ENCODE assay signal across 9 mouse cellular contexts in the genomic region with DNA sequence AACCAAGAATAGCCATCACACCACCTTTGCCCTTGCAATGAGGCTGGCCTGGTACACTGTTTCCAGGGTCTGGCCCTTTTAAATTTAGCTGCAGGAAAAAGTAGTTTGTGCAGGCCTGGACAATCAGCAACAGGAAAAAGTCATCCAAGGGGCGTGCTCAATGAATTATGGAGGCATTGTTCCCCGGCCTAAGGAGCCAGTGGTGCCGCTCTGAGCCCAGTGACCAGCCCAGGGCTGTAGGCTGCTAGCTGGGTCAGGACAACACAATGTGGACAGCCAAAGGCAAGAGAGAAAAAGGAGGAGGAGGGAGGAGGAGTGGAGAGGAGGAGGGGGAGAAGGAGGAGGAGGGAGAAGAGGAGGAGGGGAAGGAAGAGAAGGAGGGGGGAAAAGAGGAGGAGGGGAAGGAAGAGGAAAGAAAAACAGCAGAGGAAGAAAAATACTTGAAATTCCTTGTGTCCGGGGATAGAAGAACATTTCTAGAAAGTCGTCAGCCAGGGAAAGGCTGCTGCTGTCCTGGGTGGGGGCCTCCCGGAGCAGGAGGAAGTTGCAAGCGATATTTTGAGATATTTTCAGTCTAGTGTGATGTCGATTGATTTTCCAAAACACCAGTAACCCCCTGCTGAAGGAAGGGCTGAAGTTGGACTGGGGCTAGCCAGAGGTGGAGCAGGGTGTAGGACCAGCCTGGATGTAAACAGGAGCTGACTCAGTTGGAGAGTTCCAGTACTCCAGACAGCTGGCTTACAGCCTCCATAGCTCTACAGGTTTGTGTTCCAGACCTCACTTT. TPM values are rescaled to one million over a fixed set of nuclear protein-coding genes. Genes with fewer than 3 reads are reported as not detected.
DNase-seq lines count a peak whose midpoint lies in the region; ATAC-seq and TF ChIP-seq lines count a peak whose summit lies in the region.
"Had no signal": no experiment of that assay in that cellular context is flagged by ENCODE, and none has a peak within 500 bp of the region (broad histone marks: within the 10 kb centered on the region; RNA-seq: fewer than 3 reads in every experiment).

No protein-coding gene starts in this region.

- DNase-seq in adrenal gland, postnatal 36 days: peak; percentile 30 to 55
- peak; percentile 73 for DNase-seq in lung, embryonic 14.5 days
- DNase-seq in cerebellum, adult 8-10 months: no peak
- no peak for DNase-seq in cerebellum, postnatal 36 days
- DNase-seq in hindbrain, embryonic 14.5 days (ENCODE audit: low spot score): no peak

- 0 out of 2 replicates have a peak, but pooled peaks cover 9% of the 10 kb centered on the region for H3K4me1 ChIP-seq in embryonic facial prominence, embryonic 15.5 days
- H3K4me1 ChIP-seq in intestine, postnatal 0 days (replicated peaks; ENCODE audit: control insufficient read depth, insufficient read depth, low read length): no peaks in the 10 kb centered on the region
- H3K4me1 ChIP-seq in lung, embryonic 14.5 days (ENCODE audit: insufficient read depth): peaks cover 4% of the 10 kb centered on the region; the same call in 1 of the 2 replicates
- H3K4me1 ChIP-seq in forebrain, embryonic 15.5 days: no peaks in the 10 kb centered on the region
- peaks cover 10% of the 10 kb centered on the region; the same call in 1 of the 2 replicates for H3K4me1 ChIP-seq in hindbrain, embryonic 14.5 days (replicated peaks; ENCODE audit: control insufficient read depth, insufficient read depth, low read length)

- no peaks in the 10 kb centered on the region for H3K27me3 ChIP-seq in embryonic facial prominence, embryonic 15.5 days
- no peaks in the 10 kb centered on the region for H3K27me3 ChIP-seq in intestine, postnatal 0 days (replicated peaks; ENCODE audit: control insufficient read depth, insufficient read depth, low read length)
- H3K27me3 ChIP-seq in lung, embryonic 14.5 days (ENCODE audit: insufficient read depth, low read length): no peaks in the 10 kb centered on the region
- H3K27me3 ChIP-seq in forebrain, embryonic 15.5 days: no peaks in the 10 kb centered on the region
- H3K27me3 ChIP-seq in hindbrain, embryonic 14.5 days (ENCODE audit: control insufficient read depth, insufficient read depth, low read length): no peaks in the 10 kb centered on the region

- no peaks in the 10 kb centered on the region for H3K9me3 ChIP-seq in embryonic facial prominence, embryonic 15.5 days (replicated peaks)
- no peaks in the 10 kb centered on the region for H3K9me3 ChIP-seq in intestine, postnatal 0 days (ENCODE audit: control insufficient read depth)
- H3K9me3 ChIP-seq in lung, embryonic 14.5 days (ENCODE audit: low read depth, low read length): no peaks in the 10 kb centered on the region
- no peaks in the 10 kb centered on the region for H3K9me3 ChIP-seq in forebrain, embryonic 15.5 days
- H3K9me3 ChIP-seq in hindbrain, embryonic 14.5 days (ENCODE audit: control insufficient read depth, low read length): no peaks in the 10 kb centered on the region

- H3K36me3 ChIP-seq in embryonic facial prominence, embryonic 15.5 days: no peaks in the 10 kb centered on the region
- H3K36me3 ChIP-seq in intestine, postnatal 0 days (ENCODE audit: control insufficient read depth, insufficient read depth): no peaks in the 10 kb centered on the region
- no peaks in the 10 kb centered on the region for H3K36me3 ChIP-seq in lung, embryonic 14.5 days (ENCODE audit: insufficient read depth)
- no peaks in the 10 kb centered on the region for H3K36me3 ChIP-seq in forebrain, embryonic 15.5 days
- H3K36me3 ChIP-seq in hindbrain, embryonic 14.5 days (replicated peaks; ENCODE audit: control insufficient read depth, insufficient read depth): no peaks in the 10 kb centered on the region

- 25% methylated on average over 8 of the region's 8 CpGs for WGBS in embryonic facial prominence, embryonic 15.5 days
- WGBS in intestine, postnatal 0 days: 29% methylated on average over 8 of the region's 8 CpGs
- 13% methylated on average over 8 of the region's 8 CpGs for WGBS in lung, embryonic 14.5 days
- 66% methylated on average over 8 of the region's 8 CpGs for WGBS in forebrain, embryonic 15.5 days
- 48% methylated on average over 8 of the region's 8 CpGs for WGBS in hindbrain, embryonic 14.5 days

- H3K4me3 ChIP-seq in embryonic facial prominence, embryonic 15.5 days (replicated peaks): no peak overlapping the region
- no peak overlapping the region for H3K4me3 ChIP-seq in intestine, postnatal 0 days (ENCODE audit: low read depth, low read length)
- no peak overlapping the region for H3K4me3 ChIP-seq in lung, embryonic 14.5 days (ENCODE audit: low read depth, low read length)
- no peak overlapping the region for H3K4me3 ChIP-seq in forebrain, embryonic 15.5 days
- H3K4me3 ChIP-seq in hindbrain, embryonic 14.5 days (replicated peaks; ENCODE audit: low read length): no peak overlapping the region

- peak; percentile 57; the same call in 1 of the 2 replicates for ATAC-seq in embryonic facial prominence, embryonic 15.5 days (ENCODE audit: insufficient number of reproducible peaks, low FRiP score, low TSS enrichment, low read depth)
- ATAC-seq in intestine, postnatal 0 days: no peak
- ATAC-seq in lung, embryonic 14.5 days (ENCODE audit: insufficient read depth): peak; percentile 75; the same call in 1 of the 2 replicates
- ATAC-seq in forebrain, embryonic 15.5 days (replicated peaks): no peak
- no peak for ATAC-seq in hindbrain, embryonic 14.5 days (ENCODE audit: low FRiP score)

- H3K27ac ChIP-seq in embryonic facial prominence, embryonic 15.5 days (replicated peaks): peak overlapping the region; percentile 39; the same call in 1 of the 2 replicates
- H3K27ac ChIP-seq in intestine, postnatal 0 days (ENCODE audit: low read depth, low read length): no peak overlapping the region; the same call in 1 of the 2 replicates
- H3K27ac ChIP-seq in lung, embryonic 14.5 days (ENCODE audit: low read depth): peak overlapping the region; percentile 75
- H3K27ac ChIP-seq in forebrain, embryonic 15.5 days (replicated peaks): no peak overlapping the region
- no peak overlapping the region for H3K27ac ChIP-seq in hindbrain, embryonic 14.5 days

- no peak overlapping the region for H3K9ac ChIP-seq in embryonic facial prominence, embryonic 15.5 days
- H3K9ac ChIP-seq in intestine, postnatal 0 days (ENCODE audit: low read depth, low read length): no peak overlapping the region
- no peak overlapping the region for H3K9ac ChIP-seq in lung, embryonic 14.5 days
- H3K9ac ChIP-seq in forebrain, embryonic 15.5 days (replicated peaks): no peak overlapping the region
- H3K9ac ChIP-seq in hindbrain, embryonic 14.5 days: no peak overlapping the region

- no peak overlapping the region for H3K4me2 ChIP-seq in embryonic facial prominence, embryonic 15.5 days (replicated peaks)
- H3K4me2 ChIP-seq in intestine, postnatal 0 days (replicated peaks; ENCODE audit: low read depth): peak overlapping the region; percentile 24; the same call in 1 of the 2 replicates
- peak overlapping the region; percentile 32; the same call in 1 of the 2 replicates for H3K4me2 ChIP-seq in lung, embryonic 14.5 days
- H3K4me2 ChIP-seq in forebrain, embryonic 15.5 days (replicated peaks): no peak overlapping the region
- H3K4me2 ChIP-seq in hindbrain, embryonic 14.5 days (replicated peaks): no peak overlapping the region; the same call in 1 of the 2 replicates

- no peak for TF ChIP-seq CTCF in intestine, postnatal 0 days (IDR thresholded peaks at IDR 0.05; ENCODE audit: low read depth)
- TF ChIP-seq CTCF in lung, embryonic 14.5 days (IDR thresholded peaks at IDR 0.05; ENCODE audit: low read depth): no peak

RNA-seq across cellular contexts. Expression of gene Fgd5, which starts 18.5 kb away (rescaled TPM):
- total RNA-seq in adrenal gland, postnatal 36 days (2021): 10 to 100 TPM; 11.4 to 21.4 TPM
- polyA plus RNA-seq in embryonic facial prominence, embryonic 15.5 days (2015; fragmentation: Nextera tagmentation; extraction: Ambion mirVana): 12.0 and 12.2 TPM in 2 replicates
- polyA plus RNA-seq in intestine, postnatal 0 days (2015; fragmentation: Nextera tagmentation; extraction: Ambion mirVana): 3.3 and 3.5 TPM in 2 replicates
- 15.6 and 16.9 TPM in 2 replicates for polyA plus RNA-seq in lung, embryonic 14.5 days (2014; fragmentation: Nextera tagmentation; extraction: Ambion mirVana)
- polyA plus RNA-seq in forebrain, embryonic 15.5 days (2015; fragmentation: Nextera tagmentation; extraction: Ambion mirVana): 6.9 and 7.1 TPM in 2 replicates
- 14.5 and 16.8 TPM in 2 replicates for polyA plus RNA-seq in hindbrain, embryonic 14.5 days (2014; fragmentation: Nextera tagmentation; extraction: Ambion mirVana)
- total RNA-seq: neutrophil, adult 5-6 weeks had no signal

RNA-seq across cellular contexts. Expression of gene 4930590J08Rik, which starts 57.6 kb away (rescaled TPM):
- total RNA-seq in adrenal gland, postnatal 36 days (2021): 1 to 10 TPM; 2.0 to 3.2 TPM
- 0.24 and 0.47 TPM in 2 replicates for polyA plus RNA-seq in embryonic facial prominence, embryonic 15.5 days (2015; fragmentation: Nextera tagmentation; extraction: Ambion mirVana)
- polyA plus RNA-seq in intestine, postnatal 0 days (2015; fragmentation: Nextera tagmentation; extraction: Ambion mirVana): 0.08 and 0.16 TPM in 2 replicates
- polyA plus RNA-seq in lung, embryonic 14.5 days (2014; fragmentation: Nextera tagmentation; extraction: Ambion mirVana): 0.16 and 0.79 TPM in 2 replicates
- polyA plus RNA-seq in forebrain, embryonic 15.5 days (2015; fragmentation: Nextera tagmentation; extraction: Ambion mirVana): 0.89 and 1.3 TPM in 2 replicates
- polyA plus RNA-seq in hindbrain, embryonic 14.5 days (2014; fragmentation: Nextera tagmentation; extraction: Ambion mirVana): 1.2 and 1.4 TPM in 2 replicates

Comparison
In these comparisons a context has a peak if more than half of its experiments do, and no peak if none do; other contexts are left out.
1. DNase-seq: peak in adrenal gland, postnatal 36 days (2 of 2) and lung, embryonic 14.5 days (single experiment); none in cerebellum, adult 8-10 months (single experiment), cerebellum, postnatal 36 days (0 of 2) and hindbrain, embryonic 14.5 days (single experiment).
2. ATAC-seq: peak in embryonic facial prominence, embryonic 15.5 days (single experiment) and lung, embryonic 14.5 days (single experiment); none in intestine, postnatal 0 days (single experiment), forebrain, embryonic 15.5 days (single experiment) and hindbrain, embryonic 14.5 days (single experiment).
3. H3K27ac ChIP-seq: peak in embryonic facial prominence, embryonic 15.5 days (single experiment) and lung, embryonic 14.5 days (single experiment); none in intestine, postnatal 0 days (single experiment), forebrain, embryonic 15.5 days (single experiment) and hindbrain, embryonic 14.5 days (single experiment).
4. H3K4me2 ChIP-seq: peak in intestine, postnatal 0 days (single experiment) and lung, embryonic 14.5 days (single experiment); none in embryonic facial prominence, embryonic 15.5 days (single experiment), forebrain, embryonic 15.5 days (single experiment) and hindbrain, embryonic 14.5 days (single experiment).